Mouse (Mus musculus): Measurements from ENCODE around the gene Derl3. TPM values are rescaled to one million over a fixed set of nuclear protein-coding genes. Genes with fewer than 3 reads are reported as not detected.
A peak's percentile ranks its signal among the peaks of the same experiment; 100 is the strongest.

The Derl3 gene
- total and polyA plus RNA-seq, 3 experiments = 13.1 to 36.6 (median 36.2) TPM

- in situ Hi-C loops (cut with MboI; ENCODE audit: low pct_ligation_motif_present, low pct_unique_long_range_greater_than_20kb, low sequenced_read_pairs) (no loop called here), dilution Hi-C loops (cut with MboI; ENCODE audit: extremely low pct_ligation_motif_present, extremely low pct_unique_long_range_greater_than_20kb, low sequenced_read_pairs) (no loop called here)
- Histone ChIP-seq H3K9me3 (replicated peaks; ENCODE audit: low read length) (no peaks in the 10 kb centered on the region), H3K4me1 (ENCODE audit: control insufficient read depth in 1 of 2, insufficient read depth in 2 of 2) (peaks cover 7 to 19% of the 10 kb centered on the region in 2 experiments), H3K9ac (ENCODE audit: insufficient read depth, low read depth) (no peak overlapping the region), H3K27ac (ENCODE audit: insufficient read depth, low read depth) (no peak overlapping the region), H3K79me2 (replicated peaks; ENCODE audit: control insufficient read depth, extremely low read depth, insufficient read depth, poor library complexity, severe bottlenecking) (no peaks in the 10 kb centered on the region), H3K4me2 (ENCODE audit: insufficient read depth, low read depth, poor library complexity, severe bottlenecking) (no peak overlapping the region), H3K4me3 (replicated peaks in 1 of 3; ENCODE audit: low read depth in 2 of 3, low read length in 2 of 3, poor library complexity in 1 of 3) (no peak overlapping the region), H3K27me3 (replicated peaks) (peaks cover 44% of the 10 kb centered on the region), H3K36me3 (replicated peaks in 1 of 2; ENCODE audit: control insufficient read depth in 1 of 2, insufficient read depth in 1 of 2, low read length in 1 of 2) (no peaks in the 10 kb centered on the region)
- DNase-seq (ENCODE audit: extremely low read depth) = no peak
- no peak for TF ChIP-seq KAT2A (IDR thresholded peaks at IDR 0.05; ENCODE audit: insufficient replicate concordance, low read length)
- TF ChIP-seq MYC (IDR thresholded peaks at IDR 0.05; ENCODE audit: low read depth, low read length) = no peak
- TF ChIP-seq NRF1 (IDR thresholded peaks at IDR 0.05; ENCODE audit: low read depth, low read length) = no peak
- no peak for TF ChIP-seq POLR2AphosphoS2 (IDR thresholded peaks at IDR 0.05; ENCODE audit: low read depth, low read length)
- TF ChIP-seq CTCF (conservative IDR thresholded peaks at IDR 0.05 in 1 of 2, IDR thresholded peaks at IDR 0.05 in 1 of 2; ENCODE audit: low read depth in 2 of 2, low read length in 2 of 2) = no peak
- TF ChIP-seq RCOR1 (conservative IDR thresholded peaks at IDR 0.05; ENCODE audit: low read depth, low read length) = no peak
- no peak for TF ChIP-seq JUND (conservative IDR thresholded peaks at IDR 0.05; ENCODE audit: low read depth, low read length)
- TF ChIP-seq MAX (IDR thresholded peaks at IDR 0.05; ENCODE audit: low read length) = no peak
These were observed 38.1 kb downstream of the Derl3 start for GRCm38 (mm10) chr10:75931311-75931710.

DNA sequence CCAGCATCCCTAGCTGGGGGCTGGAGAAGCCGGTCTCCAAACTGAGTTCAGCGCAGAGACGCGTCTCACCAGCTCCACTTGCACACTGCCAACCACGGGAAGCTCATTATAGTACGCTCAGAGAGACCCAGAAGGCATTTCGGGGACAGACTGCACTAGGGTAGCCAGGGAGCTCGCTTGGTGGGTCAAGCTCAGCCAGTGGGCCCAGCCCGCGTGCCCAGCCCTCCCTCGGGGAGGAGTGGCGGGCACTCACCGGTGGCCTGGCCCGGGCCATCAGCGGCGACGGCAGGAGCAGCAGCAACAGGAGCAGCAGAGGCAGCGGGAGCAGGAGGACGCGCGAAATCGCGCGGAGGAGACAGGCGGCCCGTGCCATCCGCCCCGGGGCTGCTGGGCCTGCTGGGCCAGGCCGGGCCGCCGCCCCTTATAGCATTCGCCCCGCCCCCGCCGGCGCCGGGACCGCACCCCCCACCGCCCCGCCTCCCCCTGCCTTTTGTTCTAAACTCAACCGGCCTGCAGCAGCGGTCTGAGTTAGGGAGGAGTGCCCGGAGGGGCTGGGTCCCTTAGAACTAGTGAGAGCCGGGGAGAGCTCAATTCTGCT, 39.0 kb downstream of the Derl3 start:
- Histone ChIP-seq H3K4me2 (ENCODE audit: insufficient read depth, low read depth, poor library complexity, severe bottlenecking) (peak overlapping the region; percentile 64), H3K27ac (ENCODE audit: insufficient read depth, low read depth) (no peak overlapping the region), H3K4me3 (replicated peaks in 1 of 3; ENCODE audit: low read depth in 2 of 3, low read length in 2 of 3, poor library complexity in 1 of 3) (peak overlapping the region in 1 of 3 experiments; percentile 41), H3K36me3 (replicated peaks in 1 of 2; ENCODE audit: control insufficient read depth in 1 of 2, insufficient read depth in 1 of 2, low read length in 1 of 2) (no peaks in the 10 kb centered on the region), H3K27me3 (replicated peaks) (peaks cover 44% of the 10 kb centered on the region), H3K79me2 (replicated peaks; ENCODE audit: control insufficient read depth, extremely low read depth, insufficient read depth, poor library complexity, severe bottlenecking) (no peaks in the 10 kb centered on the region), H3K4me1 (ENCODE audit: control insufficient read depth in 1 of 2, insufficient read depth in 2 of 2) (peaks cover 7 to 25% of the 10 kb centered on the region in 2 experiments), H3K9me3 (replicated peaks; ENCODE audit: low read length) (no peaks in the 10 kb centered on the region), H3K9ac (ENCODE audit: insufficient read depth, low read depth) (peak overlapping the region; percentile 43)
- TF ChIP-seq ZNF384 (IDR thresholded peaks at IDR 0.05; ENCODE audit: low read depth, low read length) = no peak
- TF ChIP-seq MEF2A (IDR thresholded peaks at IDR 0.05; ENCODE audit: borderline replicate concordance, low read depth, low read length) = no peak
- TF ChIP-seq RAD21 (IDR thresholded peaks at IDR 0.05; ENCODE audit: low read depth, low read length) = no peak
- no peak for TF ChIP-seq UBTF (IDR thresholded peaks at IDR 0.05; ENCODE audit: low read depth, low read length)
- no peak for TF ChIP-seq USF1 (IDR thresholded peaks at IDR 0.05; ENCODE audit: low read depth, low read length)
- TF ChIP-seq ETS1 (conservative IDR thresholded peaks at IDR 0.05; ENCODE audit: low read depth, low read length) = no peak
- TF ChIP-seq MAZ (IDR thresholded peaks at IDR 0.05; ENCODE audit: low read depth, low read length) = no peak
- no peak for TF ChIP-seq ELF1 (IDR thresholded peaks at IDR 0.05; ENCODE audit: low read depth, low read length)
- no peak for TF ChIP-seq JUN (IDR thresholded peaks at IDR 0.05; ENCODE audit: insufficient read depth, low read depth, low read length)
- no peak for TF ChIP-seq MAX (IDR thresholded peaks at IDR 0.05; ENCODE audit: low read length)
- TF ChIP-seq CHD2 (IDR thresholded peaks at IDR 0.05; ENCODE audit: low read length) = no peak
- TF ChIP-seq TBP (conservative IDR thresholded peaks at IDR 0.05; ENCODE audit: low read depth, low read length) = no peak
- 0 out of 2 replicates have a peak, but pooled peaks have one; percentile 12 for TF ChIP-seq BHLHE40 (IDR thresholded peaks at IDR 0.05; ENCODE audit: low read depth, low read length)
- no peak for TF ChIP-seq USF2 (conservative IDR thresholded peaks at IDR 0.05; ENCODE audit: low read depth, low read length)
- no peak for TF ChIP-seq CTCF (conservative IDR thresholded peaks at IDR 0.05 in 1 of 2, IDR thresholded peaks at IDR 0.05 in 1 of 2; ENCODE audit: low read depth in 2 of 2, low read length in 2 of 2)
- TF ChIP-seq POLR2A (IDR thresholded peaks at IDR 0.05; ENCODE audit: low read depth, low read length) = peak; percentile 20; the same call in 1 of the 2 replicates
- no peak for TF ChIP-seq E2F4 (IDR thresholded peaks at IDR 0.05; ENCODE audit: insufficient replicate concordance, low read depth, low read length)
- no peak for TF ChIP-seq HCFC1 (IDR thresholded peaks at IDR 0.05; ENCODE audit: low read depth, low read length)
- TF ChIP-seq MAFK (IDR thresholded peaks at IDR 0.05; ENCODE audit: insufficient replicate concordance, low read length) = no peak
- 0 out of 2 replicates have a peak, but pooled peaks have one; percentile 32 for TF ChIP-seq SIN3A (IDR thresholded peaks at IDR 0.05; ENCODE audit: low read length)
- no peak for TF ChIP-seq ZC3H11A (IDR thresholded peaks at IDR 0.05; ENCODE audit: low read depth, low read length)
- in situ Hi-C loops (cut with MboI; ENCODE audit: low pct_ligation_motif_present, low pct_unique_long_range_greater_than_20kb, low sequenced_read_pairs) (no loop called here), dilution Hi-C loops (cut with MboI; ENCODE audit: extremely low pct_ligation_motif_present, extremely low pct_unique_long_range_greater_than_20kb, low sequenced_read_pairs) (no loop called here)
- peak; percentile 12 for DNase-seq (ENCODE audit: extremely low read depth)

All from CH12.LX (cell line).